Mouse (Mus musculus) gastrocnemius, adult 8-10 months (tissue): ENCODE measurements around the gene Hic1. TPM values are rescaled to one million over a fixed set of nuclear protein-coding genes. Genes with fewer than 3 reads are reported as not detected.
A peak's percentile ranks its signal among the peaks of the same experiment; 100 is the strongest.
"Not testable (repeated sequence)": the region's sequence is repeated elsewhere in the genome, so short reads cannot be mapped to it uniquely, and the experiment has no call there.

Experiments used
- DNase-seq, 2 experiments: peaks; one replicate each; pipeline ENCODE4 v3.0.0; 2022; ENCODE audit warnings: low spot score in 2 of 2
- total RNA-seq, 4 experiments: library from RNA; stranded (reverse); gene quantifications; 2 replicates each; pipeline ENCODE4 v1.2.4; 2022

Hic1 gene
- total RNA-seq, 4 experiments from 2014 or later, result 2.7 to 5.0 (median 4.0) TPM

DNA sequence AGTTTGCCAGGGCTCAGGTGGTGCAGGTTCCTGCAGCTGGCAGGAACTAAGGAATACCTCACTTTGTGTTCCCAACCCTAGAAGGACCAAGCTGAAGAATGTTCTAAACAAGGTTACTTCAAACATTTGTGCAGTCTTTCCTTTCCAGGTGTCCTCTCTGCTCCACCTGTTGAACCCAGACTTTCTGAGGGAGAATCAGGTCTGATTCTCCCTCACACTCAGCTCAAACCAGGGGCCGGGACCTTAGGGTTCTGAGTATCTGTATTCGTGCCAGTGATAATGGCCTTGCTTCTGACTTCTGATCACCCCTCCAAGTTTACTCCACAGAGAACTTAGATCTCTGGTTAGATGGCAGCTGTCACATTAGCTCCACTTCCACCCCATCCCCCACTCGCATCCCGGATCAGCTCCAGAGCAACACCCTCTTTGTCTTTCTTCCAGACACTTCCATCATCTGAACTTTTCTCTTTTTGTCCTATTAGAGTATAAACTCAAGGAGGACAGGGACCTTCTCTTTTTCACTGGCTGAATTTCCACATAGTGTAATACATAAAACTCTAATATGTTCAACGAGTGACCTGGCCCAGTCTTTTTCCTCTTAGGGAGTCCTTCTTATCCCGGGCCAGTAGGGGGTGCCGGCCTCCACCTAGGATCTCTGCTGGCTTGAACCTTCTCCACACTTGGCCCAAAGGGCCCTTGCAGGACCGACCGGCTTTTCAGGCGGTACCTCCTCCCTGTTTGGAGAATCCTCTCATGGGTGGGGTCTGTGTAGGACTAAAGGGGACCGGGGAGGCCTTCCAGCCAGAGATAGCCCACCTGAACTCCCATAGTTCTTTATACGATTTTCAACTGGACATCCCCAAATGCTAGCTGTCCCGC, 23.3 kb upstream of the Hic1 start:
- peak; percentile 53 to 66 for DNase-seq

DNA sequence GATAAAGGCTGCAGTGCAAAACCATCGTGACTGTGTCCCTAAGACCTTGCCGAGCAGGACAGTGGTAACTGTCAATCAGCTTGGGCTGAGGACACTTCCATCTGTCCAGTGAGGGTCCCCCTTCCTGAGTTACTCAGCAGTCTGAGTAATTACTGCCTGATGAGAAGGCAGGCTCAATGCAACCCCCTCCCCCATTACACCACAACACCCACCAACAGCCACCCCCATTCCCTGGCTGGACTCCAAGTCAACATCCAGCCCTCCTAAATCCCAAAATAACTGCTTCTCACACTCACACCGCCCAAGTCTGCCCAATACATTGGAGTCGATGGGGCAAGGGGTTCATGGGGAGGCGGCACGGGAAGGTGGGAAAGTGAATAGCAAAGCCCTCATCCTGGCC, 22.5 kb upstream of the Hic1 start:
- DNase-seq, result no peak

DNA sequence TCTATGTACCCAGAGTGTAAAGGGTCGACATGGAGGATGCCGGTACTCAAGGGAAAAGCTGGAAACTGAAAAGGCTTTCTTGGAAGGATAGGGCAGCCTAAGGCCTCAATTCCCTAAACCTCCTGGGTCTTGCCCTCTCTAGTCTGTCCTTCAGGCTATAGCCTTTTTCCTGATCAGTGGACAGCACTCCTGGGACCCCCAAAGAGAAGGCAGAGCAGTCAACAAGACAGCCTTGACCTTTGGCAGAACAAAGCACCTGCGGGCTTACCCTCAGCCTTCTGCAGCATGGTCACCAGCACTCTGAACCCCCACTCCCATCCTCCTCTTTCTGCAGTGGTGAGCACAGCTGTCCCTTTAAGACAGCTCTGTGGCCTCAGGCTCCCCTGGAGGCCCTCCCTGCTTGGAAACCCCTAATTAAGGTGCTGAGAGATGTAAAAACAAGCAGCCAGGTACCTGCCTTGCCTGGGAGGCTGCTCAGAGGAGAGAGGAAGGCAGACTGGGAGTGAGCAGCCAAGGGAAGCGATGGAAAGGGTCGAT, 21.7 kb upstream of the Hic1 start, which contains the start of gene Dph1:
Dph1 (minus strand) TSS at position 337 of the 537 bp plus-strand sequence.
- DNase-seq, result no peak

DNA sequence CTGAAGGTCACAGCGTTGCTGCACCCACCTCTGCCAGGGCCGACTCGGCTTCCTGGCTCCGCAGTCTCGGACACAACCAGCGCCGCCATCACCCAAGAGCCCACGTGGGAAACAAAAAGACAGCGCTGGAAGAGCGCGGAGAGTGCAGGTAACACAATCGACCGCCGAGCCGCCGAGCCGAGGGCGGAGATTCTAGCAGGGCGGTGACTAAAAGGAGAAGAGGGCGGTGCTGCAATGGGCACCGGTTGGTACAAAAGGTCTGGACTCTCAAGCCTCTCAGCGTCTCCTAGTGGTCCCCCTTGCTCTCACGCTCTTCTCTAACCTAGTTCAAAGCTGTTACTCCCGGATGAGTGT, 21.0 kb upstream of the Hic1 start:
- peak; percentile 47 to 60 for DNase-seq

DNA sequence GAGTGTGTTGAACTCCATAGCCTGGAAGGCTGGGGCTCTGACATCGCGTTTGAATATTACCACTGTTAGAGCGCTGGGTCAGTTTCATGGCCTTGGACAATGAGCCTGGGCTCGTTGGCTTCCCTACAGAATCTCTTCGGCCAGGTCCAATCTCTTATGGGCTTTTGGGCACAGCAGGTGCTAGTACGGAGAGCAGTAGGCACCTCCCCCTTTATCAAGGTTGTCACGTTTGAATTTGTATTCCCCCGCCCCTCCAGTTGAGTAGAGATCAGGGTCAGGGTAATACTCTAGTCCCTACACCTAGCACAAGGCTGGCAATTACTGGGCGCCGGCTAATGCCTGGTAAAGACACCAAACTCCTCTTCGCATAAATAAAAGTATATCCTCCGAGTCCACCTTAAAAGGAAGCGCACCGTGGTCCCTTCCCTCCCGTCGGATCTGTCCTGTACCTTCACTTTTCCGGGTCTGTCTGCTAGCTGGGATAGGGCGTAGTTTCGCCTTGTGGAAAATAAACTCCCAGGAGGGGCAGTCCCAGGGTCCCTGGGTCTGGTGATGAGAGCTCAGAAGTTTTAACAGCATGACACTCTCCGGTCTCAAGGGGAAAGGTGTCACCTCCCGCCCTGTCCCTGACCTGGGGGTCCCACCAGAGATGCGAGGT, 20.5 kb upstream of the Hic1 start:
- no peak for DNase-seq

DNA sequence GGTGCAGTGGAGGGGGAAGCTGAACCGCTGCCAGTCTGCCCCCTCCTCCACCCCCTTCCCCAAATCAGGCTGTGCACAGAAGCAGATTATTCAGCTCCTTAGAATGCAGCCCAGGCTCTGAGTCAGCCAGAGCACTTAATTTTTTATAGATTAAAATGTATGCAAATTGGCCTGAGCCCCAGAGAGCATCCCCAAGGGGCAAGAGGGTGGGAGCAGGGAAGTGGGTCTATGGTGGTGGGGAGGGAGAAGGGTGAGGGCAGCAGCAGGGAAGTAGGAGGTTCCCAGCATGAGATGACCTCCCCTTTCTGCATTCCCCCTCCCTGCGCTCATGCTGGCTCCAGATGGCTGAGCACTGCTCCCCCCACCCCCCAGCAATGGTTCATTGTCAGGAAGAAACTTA, 15.7 kb upstream of the Hic1 start:
- DNase-seq, result no peak

DNA sequence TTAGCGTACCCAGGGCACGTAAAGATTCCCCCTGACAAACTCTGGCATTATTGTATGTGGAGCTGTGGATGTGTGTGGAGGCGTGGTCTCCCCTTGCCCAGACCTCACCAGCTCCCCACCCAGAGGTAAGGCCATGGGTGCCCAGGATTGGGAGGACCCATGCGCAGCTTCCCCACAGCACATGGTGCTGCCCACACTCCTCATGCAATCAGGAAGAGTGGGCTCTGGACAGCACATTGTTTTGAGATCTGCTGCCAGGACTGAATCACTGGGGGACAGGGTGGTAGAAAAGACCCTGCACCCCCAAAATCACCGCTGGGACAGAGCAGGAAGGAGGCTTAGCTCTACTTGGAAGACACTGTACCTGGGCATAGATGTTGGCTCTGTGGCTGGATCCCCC, 15.3 kb upstream of the Hic1 start:
- DNase-seq, result no peak

DNA sequence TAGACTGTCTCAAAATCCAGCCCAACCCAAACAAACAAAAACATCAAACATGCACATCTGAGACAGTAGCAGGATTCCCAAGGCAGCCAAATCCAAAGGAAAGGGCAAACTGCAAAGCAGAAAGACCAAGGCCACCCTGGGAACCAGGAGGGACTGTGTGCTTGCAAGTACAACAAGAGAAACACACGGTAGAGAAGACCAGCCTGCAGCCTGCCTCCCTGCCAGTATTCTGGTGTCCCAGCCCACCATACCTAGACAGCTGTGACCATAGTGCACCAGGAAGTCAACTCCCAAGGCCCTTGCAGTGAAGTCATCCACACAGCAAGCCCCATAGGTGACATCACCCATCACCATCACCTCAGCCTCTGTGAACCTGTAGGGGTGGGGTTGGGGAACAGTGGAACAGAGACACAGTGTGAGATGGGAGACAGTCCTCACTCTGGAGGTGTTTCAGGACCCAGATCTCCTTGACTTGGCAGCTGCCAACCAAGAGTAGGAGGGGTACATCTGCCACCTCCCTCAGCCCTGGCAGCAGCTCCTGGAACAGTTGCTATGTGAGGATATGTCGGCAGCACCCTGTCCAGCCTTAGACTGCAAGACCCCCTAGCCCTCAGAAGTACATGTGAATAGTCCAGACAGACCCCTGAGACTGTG, 14.7 kb upstream of the Hic1 start:
- DNase-seq, result no peak

DNA sequence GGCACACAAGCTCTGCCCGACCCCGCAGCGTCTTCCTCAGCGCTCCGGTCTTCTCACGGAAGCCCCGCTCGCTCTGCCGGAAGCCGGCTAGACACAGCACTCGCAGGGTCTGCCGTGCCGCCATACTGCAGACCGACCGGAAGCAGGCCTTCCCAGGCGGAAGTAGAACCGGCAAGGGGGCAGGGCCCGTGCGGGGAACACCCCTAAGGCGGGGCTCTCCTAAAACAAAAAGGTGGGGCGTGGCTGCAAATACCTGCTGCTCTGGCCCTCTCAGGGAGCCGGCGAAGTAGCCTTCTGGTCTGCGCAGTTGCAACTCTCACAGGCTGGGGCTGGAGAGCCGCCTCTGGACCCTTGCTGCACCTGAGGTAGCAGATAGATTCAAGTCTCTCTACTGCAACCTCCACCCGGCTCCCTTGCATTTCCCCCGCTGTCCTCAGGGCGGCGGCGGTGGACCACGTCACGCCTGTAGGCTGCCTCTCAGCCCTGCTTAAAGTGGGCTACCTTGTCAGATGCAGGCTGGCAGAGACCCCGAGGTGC, 9.4 kb upstream of the Hic1 start, which contains the start of gene Ovca2:
Ovca2 (minus strand) TSS at position 164 of the 537 bp plus-strand sequence.
- DNase-seq, result peak; percentile 72 to 74

DNA sequence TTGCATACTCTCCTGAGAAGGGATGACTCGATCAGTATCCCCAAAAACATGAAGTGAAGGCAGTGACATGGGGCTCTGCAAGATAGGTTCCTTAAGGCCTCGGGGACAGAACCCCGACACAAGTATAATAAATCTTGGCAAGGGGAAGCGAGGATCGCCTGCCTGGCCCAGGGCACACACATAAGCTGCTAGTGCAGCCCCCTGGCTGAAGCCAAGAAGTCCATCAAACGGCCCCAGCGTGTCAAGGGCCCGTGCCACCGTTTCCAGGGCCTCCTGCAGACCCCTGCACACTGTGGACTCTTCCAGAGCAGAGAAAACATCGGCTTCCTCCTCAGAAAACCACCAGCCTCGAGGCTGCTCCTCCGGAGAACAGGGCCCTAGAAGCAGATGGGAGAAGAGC, 8.7 kb upstream of the Hic1 start:
- DNase-seq, result no peak

DNA sequence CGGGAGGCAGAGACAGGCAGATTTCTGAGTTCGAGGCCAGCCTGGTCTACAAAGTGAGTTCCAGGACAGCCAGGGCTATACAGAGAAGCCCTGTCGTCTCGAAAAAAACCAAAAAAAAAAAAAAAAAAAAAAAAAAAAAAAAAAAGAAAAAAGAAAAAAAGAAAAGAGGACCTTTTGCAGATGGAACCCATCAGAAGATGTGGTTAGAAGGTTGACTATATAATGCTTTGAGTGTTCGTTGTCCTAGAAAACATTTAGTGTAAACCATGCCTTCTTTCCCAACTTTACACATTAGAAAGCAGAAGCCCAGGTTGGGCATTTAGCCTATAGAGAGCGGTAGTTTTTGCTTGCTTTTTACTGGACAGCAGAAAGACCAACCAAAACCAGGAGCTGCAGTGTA, 5.3 kb upstream of the Hic1 start:
- not testable (repeated sequence) for DNase-seq

DNA sequence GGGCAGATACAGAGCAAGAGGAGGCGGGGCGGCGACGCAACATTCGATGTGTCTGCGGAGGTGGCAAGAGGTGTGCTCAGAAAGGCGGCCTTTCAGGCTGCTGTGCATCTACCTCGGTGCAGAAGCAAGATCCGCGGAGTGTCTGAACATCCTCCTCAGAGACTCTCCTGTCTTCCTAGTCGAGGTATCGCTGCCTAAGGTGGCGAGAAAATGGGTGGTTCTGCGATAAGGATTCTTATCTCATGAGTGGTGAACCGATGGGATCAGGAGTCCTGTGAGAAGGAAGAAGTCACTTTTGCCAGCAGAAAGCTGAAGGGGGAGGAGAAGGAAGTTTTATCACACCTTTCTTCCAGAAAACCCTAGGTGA, 4.5 kb upstream of the Hic1 start:
- no peak for DNase-seq

DNA sequence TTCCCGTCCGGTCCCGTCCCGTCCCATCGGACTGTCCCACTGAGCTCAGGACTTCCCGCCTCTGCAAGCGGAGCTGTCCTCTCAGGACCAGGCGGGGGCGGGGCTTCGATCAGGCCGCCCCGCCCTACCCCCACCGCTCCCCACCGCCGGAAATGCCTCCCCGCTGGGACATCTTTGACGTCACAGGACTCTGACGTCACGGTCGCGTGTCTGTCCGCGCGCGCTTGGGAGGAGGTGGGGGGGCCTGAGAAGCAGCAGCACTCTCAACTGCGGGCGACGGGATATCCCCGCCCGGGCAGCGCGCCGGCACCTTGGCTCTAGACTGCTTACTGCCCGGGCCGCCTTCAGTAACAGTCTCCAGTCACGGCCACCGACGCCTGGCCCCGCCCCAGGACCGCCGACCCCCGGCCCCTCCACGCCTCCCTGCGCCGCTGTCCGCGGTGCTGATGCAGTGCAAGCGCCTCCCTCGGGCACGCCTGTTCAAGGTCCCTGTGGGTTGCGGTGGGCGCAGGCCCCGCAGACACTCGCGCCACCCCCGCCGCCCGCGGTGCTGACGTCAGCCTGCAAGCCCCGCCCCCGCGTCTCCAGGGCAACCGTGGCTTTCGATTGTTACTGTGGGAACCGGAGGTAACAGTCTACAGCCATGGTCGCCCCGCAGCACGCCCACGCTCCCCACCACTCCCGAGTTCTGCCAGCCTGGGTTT, 3.9 kb upstream of the Hic1 start:
- DNase-seq, result peak; percentile 57 to 61

DNA sequence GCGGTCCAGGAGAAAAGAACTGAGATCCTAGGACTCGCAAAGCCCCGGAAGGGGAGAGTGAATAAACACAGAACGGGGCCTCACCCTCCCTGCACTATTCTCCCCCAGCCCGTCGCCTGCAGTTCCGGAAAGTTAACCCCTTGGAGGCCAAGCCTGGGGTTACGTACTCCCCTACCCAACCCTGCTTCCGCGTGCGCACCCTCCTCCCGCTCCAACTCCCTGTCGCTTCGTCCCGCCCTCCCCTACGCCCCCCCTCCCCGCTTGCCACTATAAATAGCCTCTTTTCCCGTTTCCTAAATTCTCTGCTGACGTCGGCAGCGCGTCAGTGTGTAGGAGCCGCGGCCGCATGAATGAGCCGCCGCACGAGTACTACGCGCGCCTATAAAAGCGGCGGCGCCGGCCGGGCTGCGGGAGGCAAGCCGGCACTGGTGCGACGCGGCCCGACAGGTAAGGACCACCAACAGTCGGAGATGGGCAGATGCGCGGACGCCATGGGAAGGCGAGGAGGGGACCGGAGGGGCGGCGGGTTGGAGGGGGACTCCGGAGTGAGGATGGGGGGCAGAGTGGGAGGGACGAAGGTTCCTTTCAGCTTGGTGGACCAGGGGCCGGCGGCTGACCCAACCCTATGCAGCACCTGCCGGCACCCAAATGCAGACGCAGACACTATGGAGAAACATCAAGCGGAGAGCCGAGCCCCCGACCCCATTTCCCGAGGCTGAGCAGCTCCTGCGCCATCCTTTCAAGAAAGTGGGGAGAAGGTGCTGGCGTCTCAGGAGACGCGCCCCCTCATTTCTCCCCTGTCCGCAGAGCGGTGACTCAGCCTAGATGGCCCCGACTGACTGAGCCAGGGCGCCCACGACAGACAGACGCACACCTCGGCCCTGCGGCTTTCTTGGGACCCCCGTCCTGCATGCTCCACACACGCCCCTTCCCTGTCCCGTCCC, 3.1 kb upstream of the Hic1 start:
- no peak for DNase-seq

DNA sequence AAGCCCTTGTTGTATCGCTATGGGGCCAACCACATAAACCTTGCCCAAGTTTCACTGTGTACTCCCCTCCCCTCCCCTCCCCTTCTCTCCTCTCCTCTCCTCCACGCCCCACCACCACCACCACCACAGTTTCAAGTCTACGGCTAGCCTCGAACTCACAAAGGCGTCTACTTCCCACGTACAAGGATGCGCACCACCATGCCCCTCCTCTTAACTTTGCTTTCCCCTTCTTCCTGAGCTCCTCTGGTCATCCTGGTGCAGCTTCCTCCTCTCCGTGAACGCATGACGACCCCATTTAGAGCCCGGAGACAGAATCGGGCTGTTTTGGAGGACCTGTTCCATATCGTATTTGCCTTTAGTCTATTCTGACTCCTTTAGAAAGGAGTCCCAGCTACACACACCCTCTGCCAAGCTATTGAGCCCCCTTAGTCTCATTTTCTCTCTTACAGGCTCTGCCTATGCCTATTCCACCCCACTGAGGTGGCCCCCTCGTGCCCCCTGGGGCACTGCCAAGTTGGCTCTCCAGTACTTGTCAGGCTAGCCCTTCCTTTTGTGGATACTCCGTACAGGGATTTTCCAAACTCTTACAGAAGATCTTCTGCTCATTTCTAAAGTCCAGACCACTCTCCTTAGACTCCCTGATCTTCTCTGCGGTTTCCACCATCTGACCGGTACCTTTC, 2.0 kb upstream of the Hic1 start:
- no peak for DNase-seq

DNA sequence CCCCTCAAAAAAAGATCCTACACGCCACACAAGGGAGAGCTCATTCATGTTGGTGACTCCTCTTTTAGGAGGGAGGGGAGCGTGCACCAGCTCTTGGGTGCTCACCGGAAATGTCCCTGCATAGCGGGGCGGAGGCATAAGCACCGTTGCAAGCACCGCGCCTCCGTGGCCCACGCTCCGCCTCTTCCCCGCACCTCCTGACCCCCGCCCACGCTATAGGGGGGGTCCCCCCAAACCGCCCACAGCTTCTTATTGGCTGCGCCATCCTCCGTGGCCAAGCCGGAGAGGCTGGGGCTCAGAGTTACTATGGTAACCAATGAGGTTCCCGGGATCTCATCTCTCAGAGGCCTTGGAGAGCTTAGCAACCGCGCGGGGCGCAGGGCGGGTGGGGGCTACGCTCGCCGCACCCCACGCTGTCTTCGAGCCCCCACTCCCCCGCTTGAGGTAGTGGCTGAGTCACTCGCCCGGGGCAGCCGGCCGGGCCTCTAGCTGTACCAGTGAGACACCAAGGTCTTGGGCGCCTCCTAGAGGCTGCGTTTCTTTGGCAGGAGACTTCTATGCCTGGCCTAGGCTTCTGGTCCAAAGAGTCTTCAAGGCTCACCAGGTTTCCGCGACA, 925 bp upstream of the Hic1 start:
- peak; percentile 93 to 94 for DNase-seq

DNA sequence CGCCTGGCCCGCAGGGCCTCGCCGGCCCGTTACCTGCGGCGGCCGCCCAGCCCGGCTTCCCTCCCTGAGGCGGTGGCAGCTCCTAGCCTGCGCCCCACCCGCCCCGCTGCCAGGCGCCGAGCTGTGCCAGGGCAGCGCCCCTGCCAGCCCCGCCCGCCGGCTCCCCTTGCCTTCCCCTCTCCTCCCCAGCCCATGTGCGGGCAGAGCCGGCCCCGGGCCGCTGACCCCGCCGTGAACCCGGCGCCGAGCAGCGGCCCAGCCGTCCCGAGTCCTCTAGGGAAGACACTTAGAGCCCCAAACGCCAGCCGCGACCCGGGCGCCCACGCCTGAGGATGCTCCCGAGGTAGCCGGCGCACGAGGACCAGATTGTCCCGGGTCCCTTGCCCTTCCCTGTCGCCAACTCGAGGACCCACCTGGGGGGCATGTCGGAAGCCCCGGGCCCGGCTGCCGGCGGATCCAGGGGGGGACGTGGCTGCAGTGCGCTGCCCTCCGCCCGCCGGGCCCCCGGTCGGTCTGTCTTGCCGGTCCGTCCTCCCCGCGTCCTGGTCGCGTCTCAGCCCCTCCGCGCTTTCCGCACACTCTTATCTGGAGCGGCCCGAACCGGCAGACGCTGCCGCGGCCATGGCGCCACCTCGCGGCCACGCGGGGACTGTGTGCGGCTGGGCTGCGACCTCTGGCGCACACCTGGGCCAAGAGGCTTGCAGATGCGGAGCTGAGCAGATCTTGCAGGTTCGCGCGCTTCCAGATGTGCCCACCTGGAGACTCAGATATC, 543 bp downstream of the Hic1 start:
- DNase-seq, result peak; percentile 77 to 80
